Mouse (Mus musculus): ENCODE results near the gene Gps1. TPM values are rescaled to one million over a fixed set of nuclear protein-coding genes. Genes with fewer than 3 reads are reported as not detected.

Gene Gps1
- polyA plus RNA-seq, 1 experiment = 179 TPM

GRCm38 (mm10) chr11:120747974-120748373 lies 36.1 kb upstream of the Gps1 start:
- Histone ChIP-seq H3K4me2 (ENCODE audit: low read depth) (no peak overlapping the region), H3ac (ENCODE audit: control insufficient read depth, insufficient read length) (no peak overlapping the region), H3K4me3 (no peak overlapping the region), H3K36me3 (ENCODE audit: control insufficient read depth, insufficient read depth) (no peaks in the 10 kb centered on the region), H3K79me2 (ENCODE audit: control insufficient read depth, insufficient read depth) (no peaks in the 10 kb centered on the region), H3K27me3 (ENCODE audit: control insufficient read depth, insufficient read depth, insufficient read length) (peaks cover 13% of the 10 kb centered on the region)
- TF ChIP-seq POLR2AphosphoS2 (IDR thresholded peaks at IDR 0.05; ENCODE audit: insufficient read length, low read depth) (no peak), MYOG (IDR thresholded peaks at IDR 0.05; ENCODE audit: control insufficient read depth in 1 of 3, insufficient read depth in 1 of 3, insufficient read length in 2 of 3, low read depth in 2 of 3) (no peak)

GRCm38 (mm10) chr11:120749430-120749829 lies 34.6 kb upstream of the Gps1 start:
- Histone ChIP-seq H3K4me2 (ENCODE audit: low read depth) (no peak overlapping the region), H3K4me3 (no peak overlapping the region), H3ac (ENCODE audit: control insufficient read depth, insufficient read length) (no peak overlapping the region), H3K36me3 (ENCODE audit: control insufficient read depth, insufficient read depth) (no peaks in the 10 kb centered on the region), H3K79me2 (ENCODE audit: control insufficient read depth, insufficient read depth) (no peaks in the 10 kb centered on the region), H3K27me3 (ENCODE audit: control insufficient read depth, insufficient read depth, insufficient read length) (peaks cover 4% of the 10 kb centered on the region)
- no peak for TF ChIP-seq TCF12 (IDR thresholded peaks at IDR 0.05; ENCODE audit: insufficient read depth, poor library complexity, severe bottlenecking)
- no peak for TF ChIP-seq MAX (IDR thresholded peaks at IDR 0.05; ENCODE audit: low read depth)
- TF ChIP-seq POLR2A (IDR thresholded peaks at IDR 0.05; ENCODE audit: insufficient read length, low read depth) = no peak
- no peak for TF ChIP-seq E2F4 (IDR thresholded peaks at IDR 0.05; ENCODE audit: insufficient read depth)
- TF ChIP-seq MYOD1 (IDR thresholded peaks at IDR 0.05; ENCODE audit: control insufficient read depth in 1 of 3, insufficient read length in 2 of 3, low read depth in 2 of 3) = no peak
- no peak for TF ChIP-seq USF1 (IDR thresholded peaks at IDR 0.05; ENCODE audit: low read depth)
- no peak for TF ChIP-seq TCF3 (IDR thresholded peaks at IDR 0.05; ENCODE audit: insufficient read length, low read depth)
- no peak for TF ChIP-seq POLR2AphosphoS2 (IDR thresholded peaks at IDR 0.05; ENCODE audit: insufficient read length, low read depth)
- TF ChIP-seq REST (IDR thresholded peaks at IDR 0.05; ENCODE audit: insufficient read depth, insufficient read length) = no peak
- TF ChIP-seq MYOG (IDR thresholded peaks at IDR 0.05; ENCODE audit: control insufficient read depth in 1 of 3, insufficient read depth in 1 of 3, insufficient read length in 2 of 3, low read depth in 2 of 3) = no peak
- no peak for TF ChIP-seq SRF (IDR thresholded peaks at IDR 0.05; ENCODE audit: control insufficient read depth, insufficient read length, low read depth)
- TF ChIP-seq CEBPB (IDR thresholded peaks at IDR 0.05; ENCODE audit: insufficient read depth, poor library complexity, severe bottlenecking) = no peak

- Histone ChIP-seq H3ac (ENCODE audit: control insufficient read depth, insufficient read length) (no peak overlapping the region), H3K4me3 (no peak overlapping the region), H3K36me3 (ENCODE audit: control insufficient read depth, insufficient read depth) (no peaks in the 10 kb centered on the region), H3K27me3 (ENCODE audit: control insufficient read depth, insufficient read depth, insufficient read length) (no peaks in the 10 kb centered on the region), H3K79me2 (ENCODE audit: control insufficient read depth, insufficient read depth) (no peaks in the 10 kb centered on the region), H3K4me2 (ENCODE audit: low read depth) (peak overlapping the region; percentile 1)
- TF ChIP-seq USF1 (IDR thresholded peaks at IDR 0.05; ENCODE audit: low read depth) (no peak), TCF12 (IDR thresholded peaks at IDR 0.05; ENCODE audit: insufficient read depth, poor library complexity, severe bottlenecking) (no peak), REST (IDR thresholded peaks at IDR 0.05; ENCODE audit: insufficient read depth, insufficient read length) (no peak), SRF (IDR thresholded peaks at IDR 0.05; ENCODE audit: control insufficient read depth, insufficient read length, low read depth) (no peak), TCF3 (IDR thresholded peaks at IDR 0.05; ENCODE audit: insufficient read length, low read depth) (no peak), POLR2A (IDR thresholded peaks at IDR 0.05; ENCODE audit: insufficient read length, low read depth) (no peak), MAX (IDR thresholded peaks at IDR 0.05; ENCODE audit: low read depth) (no peak), POLR2AphosphoS2 (IDR thresholded peaks at IDR 0.05; ENCODE audit: insufficient read length, low read depth) (no peak), MYOD1 (IDR thresholded peaks at IDR 0.05; ENCODE audit: control insufficient read depth in 1 of 3, insufficient read length in 2 of 3, low read depth in 2 of 3) (no peak), CEBPB (IDR thresholded peaks at IDR 0.05; ENCODE audit: insufficient read depth, poor library complexity, severe bottlenecking) (no peak), MYOG (IDR thresholded peaks at IDR 0.05; ENCODE audit: control insufficient read depth in 1 of 3, insufficient read depth in 1 of 3, insufficient read length in 2 of 3, low read depth in 2 of 3) (no peak), E2F4 (IDR thresholded peaks at IDR 0.05; ENCODE audit: insufficient read depth) (no peak)
Observed at GRCm38 (mm10) chr11:120751606-120752005, 32.5 kb upstream of the Gps1 start.

- no peak overlapping the region for H3K4me3 ChIP-seq
- H3K4me2 ChIP-seq (ENCODE audit: low read depth) = no peak overlapping the region
- TF ChIP-seq E2F4 (IDR thresholded peaks at IDR 0.05; ENCODE audit: insufficient read depth) (no peak), REST (IDR thresholded peaks at IDR 0.05; ENCODE audit: insufficient read depth, insufficient read length) (no peak), USF1 (IDR thresholded peaks at IDR 0.05; ENCODE audit: low read depth) (no peak), CEBPB (IDR thresholded peaks at IDR 0.05; ENCODE audit: insufficient read depth, poor library complexity, severe bottlenecking) (no peak), MAX (IDR thresholded peaks at IDR 0.05; ENCODE audit: low read depth) (no peak), MYOD1 (IDR thresholded peaks at IDR 0.05; ENCODE audit: control insufficient read depth in 1 of 3, insufficient read length in 2 of 3, low read depth in 2 of 3) (no peak), MYOG (IDR thresholded peaks at IDR 0.05; ENCODE audit: control insufficient read depth in 1 of 3, insufficient read depth in 1 of 3, insufficient read length in 2 of 3, low read depth in 2 of 3) (no peak), SRF (IDR thresholded peaks at IDR 0.05; ENCODE audit: control insufficient read depth, insufficient read length, low read depth) (no peak)
- no peaks in the 10 kb centered on the region for H3K79me2 ChIP-seq (ENCODE audit: control insufficient read depth, insufficient read depth)
- no peaks in the 10 kb centered on the region for H3K36me3 ChIP-seq (ENCODE audit: control insufficient read depth, insufficient read depth)
- H3K27me3 ChIP-seq (ENCODE audit: control insufficient read depth, insufficient read depth, insufficient read length) = no peaks in the 10 kb centered on the region
- no peak overlapping the region for H3ac ChIP-seq (ENCODE audit: control insufficient read depth, insufficient read length)
Observed at GRCm38 (mm10) chr11:120760236-120760635, 23.8 kb upstream of the Gps1 start.

Measured in myocyte (in vitro differentiated cells).